Mouse (Mus musculus): Measurements from ENCODE around the gene Prpf18. TPM values are rescaled to one million over a fixed set of nuclear protein-coding genes. Genes with fewer than 3 reads are reported as not detected.
"Not testable (repeated sequence)": the region's sequence is repeated elsewhere in the genome, so short reads cannot be mapped to it uniquely, and the experiment has no call there.

Prpf18 gene
- total RNA-seq, 1 experiment from 2014 or later = 79.3 TPM

GRCm38 (mm10) chr2:4619893-4620593, 31.9 kb downstream of the Prpf18 start:
- ATAC-seq (replicated peaks in 1 of 2; ENCODE audit: insufficient read depth in 1 of 2, low FRiP score in 2 of 2, low TSS enrichment in 1 of 2, low read depth in 1 of 2, poor library complexity in 2 of 2, severe bottlenecking in 2 of 2) = no peak

- not testable (repeated sequence) for ATAC-seq (replicated peaks in 1 of 2; ENCODE audit: insufficient read depth in 1 of 2, low FRiP score in 2 of 2, low TSS enrichment in 1 of 2, low read depth in 1 of 2, poor library complexity in 2 of 2, severe bottlenecking in 2 of 2)
Measured at GRCm38 (mm10) chr2:4619126-4619525, 32.8 kb downstream of the Prpf18 start.

DNA sequence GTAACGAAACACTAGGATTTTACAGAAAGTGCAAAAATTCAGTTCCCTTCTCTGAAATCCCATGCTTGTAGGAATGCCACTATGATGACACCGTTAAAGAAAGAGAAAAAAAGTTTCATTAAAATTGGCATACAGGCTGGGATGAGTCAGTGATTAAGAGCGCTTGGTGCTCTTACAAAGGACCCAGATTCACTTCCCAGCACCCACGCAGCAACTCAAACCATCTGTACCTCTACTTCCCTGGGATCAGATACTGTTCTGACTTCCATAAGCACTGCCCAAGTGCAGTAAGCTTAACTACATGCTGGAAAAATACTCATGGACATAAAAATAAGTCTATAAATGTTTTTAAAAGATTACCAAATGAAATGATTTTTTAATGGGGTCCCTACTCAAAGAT, 34.9 kb downstream of the Prpf18 start:
- ATAC-seq (replicated peaks in 1 of 2; ENCODE audit: insufficient read depth in 1 of 2, low FRiP score in 2 of 2, low TSS enrichment in 1 of 2, low read depth in 1 of 2, poor library complexity in 2 of 2, severe bottlenecking in 2 of 2) = no peak

DNA sequence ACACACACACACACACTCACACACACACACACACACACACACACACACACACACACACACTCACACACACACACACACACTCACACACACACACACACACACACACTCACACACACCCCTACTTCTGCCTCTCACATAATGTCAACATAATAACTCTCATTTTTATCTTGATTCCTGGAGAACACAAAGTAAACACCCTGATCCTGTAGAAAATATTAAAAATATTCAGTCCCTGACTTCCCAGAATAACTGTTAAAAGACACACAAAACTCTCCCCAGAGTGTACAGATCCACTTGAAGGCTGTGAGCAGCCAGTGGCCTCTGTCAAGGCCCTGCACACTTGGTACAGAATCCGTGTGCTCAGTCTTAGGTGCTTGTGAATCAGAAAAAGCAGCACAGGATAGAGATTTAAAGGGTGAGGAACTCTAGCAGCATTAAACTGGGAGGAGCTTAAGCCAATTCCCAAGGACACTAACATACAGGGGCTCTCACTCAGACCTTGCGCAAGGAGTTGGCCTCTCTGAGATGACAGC, 36.8 kb downstream of the Prpf18 start:
- ATAC-seq (replicated peaks in 1 of 2; ENCODE audit: insufficient read depth in 1 of 2, low FRiP score in 2 of 2, low TSS enrichment in 1 of 2, low read depth in 1 of 2, poor library complexity in 2 of 2, severe bottlenecking in 2 of 2) = no peak

GRCm38 (mm10) chr2:4614276-4614929, 37.5 kb downstream of the Prpf18 start:
- not testable (repeated sequence) for ATAC-seq (replicated peaks in 1 of 2; ENCODE audit: insufficient read depth in 1 of 2, low FRiP score in 2 of 2, low TSS enrichment in 1 of 2, low read depth in 1 of 2, poor library complexity in 2 of 2, severe bottlenecking in 2 of 2)

DNA sequence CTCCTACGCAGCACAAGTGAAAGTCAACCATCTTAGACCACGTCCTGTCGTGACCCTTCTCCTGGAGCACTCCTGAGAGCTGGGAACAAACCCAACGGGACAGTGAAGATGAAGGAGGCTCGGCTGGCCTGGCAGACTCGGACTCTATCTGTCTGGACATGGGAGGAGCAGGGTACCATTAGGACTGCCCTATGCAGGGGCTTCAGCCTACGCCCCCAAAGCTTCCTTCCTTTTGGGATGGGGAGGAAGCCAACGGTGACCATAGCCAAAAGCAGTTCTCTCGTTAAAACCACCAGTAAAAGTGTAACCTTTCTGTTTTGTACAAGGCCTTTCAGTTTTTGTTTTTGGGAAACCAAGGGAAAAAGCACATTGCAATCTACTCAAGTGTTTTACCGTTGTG, 40.2 kb downstream of the Prpf18 start:
- ATAC-seq (replicated peaks in 1 of 2; ENCODE audit: insufficient read depth in 1 of 2, low FRiP score in 2 of 2, low TSS enrichment in 1 of 2, low read depth in 1 of 2, poor library complexity in 2 of 2, severe bottlenecking in 2 of 2) = no peak

DNA sequence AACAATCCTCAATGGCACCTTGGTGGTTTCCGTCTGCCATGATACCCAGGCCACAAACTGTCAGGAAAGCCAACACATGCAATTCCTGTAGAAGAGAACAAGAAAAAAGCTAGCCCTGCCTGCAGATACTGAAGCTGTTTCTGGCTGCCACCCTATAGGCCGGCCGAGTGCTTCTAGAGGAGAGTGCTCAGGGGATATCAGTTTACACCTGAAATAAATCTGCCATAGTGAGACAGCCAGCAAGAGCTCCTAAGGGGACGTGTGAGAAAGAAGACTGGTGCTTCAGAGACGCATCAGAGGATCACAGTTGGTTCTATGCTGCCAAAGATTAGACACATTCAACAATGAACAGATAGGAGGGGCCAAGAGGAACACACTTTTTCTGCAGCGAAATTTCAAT, 40.6 kb downstream of the Prpf18 start:
- ATAC-seq (replicated peaks in 1 of 2; ENCODE audit: insufficient read depth in 1 of 2, low FRiP score in 2 of 2, low TSS enrichment in 1 of 2, low read depth in 1 of 2, poor library complexity in 2 of 2, severe bottlenecking in 2 of 2) = no peak

DNA sequence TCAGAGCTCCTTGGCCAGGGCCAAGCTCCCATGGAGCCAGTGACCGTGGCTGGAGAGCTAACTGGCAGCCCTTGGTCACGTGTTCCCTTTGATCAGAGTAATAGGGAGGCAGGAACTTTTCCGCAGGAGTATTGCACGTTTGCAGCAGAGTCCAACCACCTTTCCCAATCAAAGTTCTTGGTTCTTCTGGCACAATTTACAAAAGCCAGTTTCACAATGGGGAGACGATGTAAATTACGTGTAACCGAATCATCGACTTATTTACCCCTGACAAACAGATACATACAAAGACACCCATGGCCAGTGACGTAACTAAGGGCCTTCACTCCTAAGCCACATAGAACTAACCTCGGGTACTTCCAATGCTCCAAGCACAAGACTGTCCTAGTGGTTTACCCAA, 42.5 kb downstream of the Prpf18 start:
- no peak for ATAC-seq (replicated peaks in 1 of 2; ENCODE audit: insufficient read depth in 1 of 2, low FRiP score in 2 of 2, low TSS enrichment in 1 of 2, low read depth in 1 of 2, poor library complexity in 2 of 2, severe bottlenecking in 2 of 2)

GRCm38 (mm10) chr2:4608253-4608652, 43.7 kb downstream of the Prpf18 start:
- no peak for ATAC-seq (replicated peaks in 1 of 2; ENCODE audit: insufficient read depth in 1 of 2, low FRiP score in 2 of 2, low TSS enrichment in 1 of 2, low read depth in 1 of 2, poor library complexity in 2 of 2, severe bottlenecking in 2 of 2)

DNA sequence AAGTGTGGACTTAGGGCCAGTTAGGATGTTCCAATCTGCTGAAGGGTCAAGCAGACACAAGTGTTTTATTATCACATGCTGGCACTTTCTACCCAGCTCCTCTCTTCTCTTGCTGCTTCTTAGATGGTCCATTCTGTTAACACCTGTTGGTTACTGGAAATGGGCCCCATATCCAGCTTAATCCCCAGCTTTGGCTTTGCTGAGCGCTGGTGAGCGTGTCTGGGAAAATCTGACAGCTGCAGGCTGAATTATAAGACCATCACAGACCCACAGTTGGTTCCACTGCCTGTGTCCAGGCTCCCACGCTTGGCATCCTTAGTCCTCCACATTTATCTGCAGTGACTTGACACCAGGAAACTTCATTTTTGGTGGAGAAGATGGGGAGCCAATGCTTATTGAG, 45.4 kb downstream of the Prpf18 start:
- no peak for ATAC-seq (replicated peaks in 1 of 2; ENCODE audit: insufficient read depth in 1 of 2, low FRiP score in 2 of 2, low TSS enrichment in 1 of 2, low read depth in 1 of 2, poor library complexity in 2 of 2, severe bottlenecking in 2 of 2)

GRCm38 (mm10) chr2:4603361-4603945, 48.5 kb downstream of the Prpf18 start:
- ATAC-seq (replicated peaks in 1 of 2; ENCODE audit: insufficient read depth in 1 of 2, low FRiP score in 2 of 2, low TSS enrichment in 1 of 2, low read depth in 1 of 2, poor library complexity in 2 of 2, severe bottlenecking in 2 of 2) = no peak

DNA sequence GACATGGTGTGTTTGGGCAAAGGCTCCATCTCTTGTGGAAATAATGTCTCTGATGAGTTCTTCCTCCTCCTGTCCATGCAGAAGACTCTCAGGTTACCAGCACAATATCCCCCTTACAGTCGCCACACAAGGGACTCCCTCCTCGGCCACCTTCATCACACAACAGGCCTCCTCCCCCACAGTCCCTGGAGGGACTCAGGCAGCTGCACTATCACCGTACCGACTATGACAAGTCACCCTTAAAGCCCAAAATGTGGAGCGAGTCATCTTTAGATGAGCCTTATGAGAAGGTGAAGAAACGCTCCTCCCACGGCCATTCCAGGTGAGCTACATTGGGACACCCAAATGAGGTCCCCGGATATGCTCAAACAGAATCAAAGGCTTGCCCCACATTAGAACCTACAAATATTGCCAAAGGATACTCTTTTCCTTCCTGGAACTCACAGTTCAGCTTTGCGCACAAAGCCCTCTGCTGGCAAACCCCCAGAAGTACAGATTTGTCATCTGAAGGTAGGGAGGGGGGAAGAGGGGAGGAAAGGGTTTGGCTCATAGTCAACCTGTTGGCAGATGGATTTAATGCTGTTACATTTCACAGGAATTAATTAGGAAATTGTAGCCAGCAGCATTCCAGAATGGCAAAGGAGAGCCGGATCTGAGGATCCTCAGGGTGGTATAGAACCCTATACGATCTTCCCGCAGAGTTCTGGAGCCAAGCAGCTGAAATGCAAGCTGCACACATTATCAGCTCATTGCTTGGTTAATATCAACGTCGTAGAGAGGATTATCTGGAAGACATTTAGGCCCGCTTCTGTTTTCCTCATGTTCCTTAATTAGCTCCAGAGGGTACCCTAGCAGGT, 50.7 kb downstream of the Prpf18 start:
- peak; percentile 56; a peak in 2 of 4 replicates for ATAC-seq (replicated peaks in 1 of 2; ENCODE audit: insufficient read depth in 1 of 2, low FRiP score in 2 of 2, low TSS enrichment in 1 of 2, low read depth in 1 of 2, poor library complexity in 2 of 2, severe bottlenecking in 2 of 2)

- no peak for ATAC-seq (replicated peaks in 1 of 2; ENCODE audit: insufficient read depth in 1 of 2, low FRiP score in 2 of 2, low TSS enrichment in 1 of 2, low read depth in 1 of 2, poor library complexity in 2 of 2, severe bottlenecking in 2 of 2)
Measured at GRCm38 (mm10) chr2:4596992-4597391, 54.9 kb downstream of the Prpf18 start.

GRCm38 (mm10) chr2:4593878-4594387, 58.0 kb downstream of the Prpf18 start:
- ATAC-seq (replicated peaks in 1 of 2; ENCODE audit: insufficient read depth in 1 of 2, low FRiP score in 2 of 2, low TSS enrichment in 1 of 2, low read depth in 1 of 2, poor library complexity in 2 of 2, severe bottlenecking in 2 of 2) = no peak

GRCm38 (mm10) chr2:4593433-4593832, 58.5 kb downstream of the Prpf18 start:
- ATAC-seq (replicated peaks in 1 of 2; ENCODE audit: insufficient read depth in 1 of 2, low FRiP score in 2 of 2, low TSS enrichment in 1 of 2, low read depth in 1 of 2, poor library complexity in 2 of 2, severe bottlenecking in 2 of 2) = peak; percentile 63 to 81

DNA sequence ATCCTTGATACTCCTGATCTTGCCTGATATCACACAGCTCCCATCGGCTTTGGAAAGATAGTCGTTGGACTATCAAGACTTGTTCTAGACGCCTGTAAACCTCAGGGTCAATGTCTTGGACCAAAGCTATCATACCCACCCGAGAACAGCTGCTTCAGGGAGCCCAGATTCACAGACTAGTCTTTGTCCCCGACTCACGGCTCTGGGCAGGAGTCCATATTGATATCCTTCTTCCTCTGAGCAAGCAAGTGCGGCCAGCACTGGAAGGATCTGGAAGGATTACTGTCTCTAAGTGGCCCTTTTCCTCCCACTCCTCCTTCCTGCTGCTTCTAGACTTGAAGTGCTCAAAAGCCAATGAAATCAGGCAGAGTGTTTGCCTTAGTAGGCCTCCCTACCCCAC, 59.2 kb downstream of the Prpf18 start:
- no peak for ATAC-seq (replicated peaks in 1 of 2; ENCODE audit: insufficient read depth in 1 of 2, low FRiP score in 2 of 2, low TSS enrichment in 1 of 2, low read depth in 1 of 2, poor library complexity in 2 of 2, severe bottlenecking in 2 of 2)

DNA sequence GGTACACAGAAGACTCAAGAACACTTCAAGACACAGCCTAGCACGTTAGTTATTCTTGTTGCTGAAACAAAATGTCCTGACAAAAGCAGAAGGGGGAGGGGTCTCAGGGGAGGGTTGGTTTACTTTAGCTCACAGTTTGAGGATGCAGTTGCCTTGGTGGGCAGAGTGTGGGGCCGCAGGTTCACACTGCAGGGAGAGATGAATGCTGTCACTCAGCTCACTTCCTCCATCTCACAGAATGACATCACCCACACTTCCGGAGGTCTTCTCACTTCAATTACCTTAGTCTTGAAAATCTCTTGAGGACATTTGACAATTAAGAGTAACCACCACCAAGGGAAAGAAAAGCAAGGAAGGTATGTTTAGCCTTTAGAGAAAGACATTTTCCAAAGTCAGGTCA, 60.3 kb downstream of the Prpf18 start:
- no peak for ATAC-seq (replicated peaks in 1 of 2; ENCODE audit: insufficient read depth in 1 of 2, low FRiP score in 2 of 2, low TSS enrichment in 1 of 2, low read depth in 1 of 2, poor library complexity in 2 of 2, severe bottlenecking in 2 of 2)
